Mouse (Mus musculus): ENCODE measurements at regions not wholly inside any gene's neighbourhood (a gene's known extent, or its start where the extent isn't known, plus 50 kb on each side); places are given as distances from the start of the nearest gene placed in this dataset.

DNA sequence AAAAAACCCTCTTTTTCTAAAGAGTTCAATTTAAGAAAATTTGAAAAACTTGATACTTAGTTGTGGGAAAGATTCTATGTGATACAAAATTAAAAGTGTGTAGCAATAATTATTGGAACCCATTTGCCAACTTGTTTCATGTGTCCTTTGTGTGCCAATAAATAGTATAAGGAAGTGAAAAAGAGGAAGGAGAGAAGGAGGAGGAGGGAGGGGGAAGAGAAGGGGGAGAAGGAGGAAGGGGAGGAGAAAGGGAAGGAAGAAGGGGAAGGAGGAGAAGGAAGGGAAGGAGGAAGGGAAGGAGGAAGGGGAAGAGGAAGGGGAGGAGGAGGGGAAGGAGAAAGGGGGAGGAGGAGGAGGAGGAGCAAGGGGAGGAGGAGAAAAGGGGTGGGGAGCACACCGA lies 125.0 kb downstream of the Nkx6-1 start:
- Histone ChIP-seq H3K36me3 (ENCODE audit: control insufficient read depth, insufficient read depth, low read length) (no peaks in the 10 kb centered on the region), H3K4me1 (replicated peaks; ENCODE audit: control insufficient read depth, insufficient read depth, low read length) (0 out of 2 replicates have a peak, but pooled peaks cover 3% of the 10 kb centered on the region), H3K4me2 (ENCODE audit: low read depth, low read length) (no peak overlapping the region), H3K4me3 (ENCODE audit: low read length) (no peak overlapping the region), H3K9me3 (ENCODE audit: control insufficient read depth, low read length) (no peaks in the 10 kb centered on the region), H3K27me3 (ENCODE audit: control insufficient read depth, insufficient read depth, low read depth, low read length) (peaks cover 29% of the 10 kb centered on the region), H3K9ac (ENCODE audit: low read length) (no peak overlapping the region), H3K27ac (ENCODE audit: low read length) (no peak overlapping the region)
- WGBS, result 37% methylated on average over 1 of the region's 1 CpGs
- ATAC-seq (ENCODE audit: low read depth), result no peak

DNA sequence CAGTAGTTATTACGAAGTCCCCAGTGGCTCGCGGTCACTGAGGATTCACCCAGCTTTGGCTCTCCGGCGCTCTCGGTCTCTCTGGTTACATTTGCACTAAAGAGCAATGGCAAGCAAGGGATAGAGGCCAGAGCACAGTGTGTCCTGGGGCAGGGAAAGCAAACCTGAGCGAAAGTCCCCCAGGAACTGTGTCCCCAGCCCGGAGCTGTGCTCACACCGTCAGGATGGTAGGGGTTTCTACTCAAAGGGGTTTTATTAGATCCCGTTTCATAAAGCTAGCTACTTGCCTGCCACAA lies 125.6 kb downstream of the Nkx6-1 start:
- no peak for ATAC-seq (ENCODE audit: low read depth)
- H3K4me3 ChIP-seq (ENCODE audit: low read length), result no peak overlapping the region
- peaks cover 29% of the 10 kb centered on the region for H3K27me3 ChIP-seq (ENCODE audit: control insufficient read depth, insufficient read depth, low read depth, low read length)
- H3K36me3 ChIP-seq (ENCODE audit: control insufficient read depth, insufficient read depth, low read length), result no peaks in the 10 kb centered on the region
- no peak overlapping the region for H3K9ac ChIP-seq (ENCODE audit: low read length)
- H3K4me2 ChIP-seq (ENCODE audit: low read depth, low read length), result 0 out of 2 replicates have a peak overlapping the region, but pooled peaks have one; percentile 17
- 0 out of 2 replicates have a peak, but pooled peaks cover 3% of the 10 kb centered on the region for H3K4me1 ChIP-seq (replicated peaks; ENCODE audit: control insufficient read depth, insufficient read depth, low read length)
- 15% methylated on average over 10 of the region's 10 CpGs for WGBS
- no peak overlapping the region for H3K27ac ChIP-seq (ENCODE audit: low read length)
- no peaks in the 10 kb centered on the region for H3K9me3 ChIP-seq (ENCODE audit: control insufficient read depth, low read length)

DNA sequence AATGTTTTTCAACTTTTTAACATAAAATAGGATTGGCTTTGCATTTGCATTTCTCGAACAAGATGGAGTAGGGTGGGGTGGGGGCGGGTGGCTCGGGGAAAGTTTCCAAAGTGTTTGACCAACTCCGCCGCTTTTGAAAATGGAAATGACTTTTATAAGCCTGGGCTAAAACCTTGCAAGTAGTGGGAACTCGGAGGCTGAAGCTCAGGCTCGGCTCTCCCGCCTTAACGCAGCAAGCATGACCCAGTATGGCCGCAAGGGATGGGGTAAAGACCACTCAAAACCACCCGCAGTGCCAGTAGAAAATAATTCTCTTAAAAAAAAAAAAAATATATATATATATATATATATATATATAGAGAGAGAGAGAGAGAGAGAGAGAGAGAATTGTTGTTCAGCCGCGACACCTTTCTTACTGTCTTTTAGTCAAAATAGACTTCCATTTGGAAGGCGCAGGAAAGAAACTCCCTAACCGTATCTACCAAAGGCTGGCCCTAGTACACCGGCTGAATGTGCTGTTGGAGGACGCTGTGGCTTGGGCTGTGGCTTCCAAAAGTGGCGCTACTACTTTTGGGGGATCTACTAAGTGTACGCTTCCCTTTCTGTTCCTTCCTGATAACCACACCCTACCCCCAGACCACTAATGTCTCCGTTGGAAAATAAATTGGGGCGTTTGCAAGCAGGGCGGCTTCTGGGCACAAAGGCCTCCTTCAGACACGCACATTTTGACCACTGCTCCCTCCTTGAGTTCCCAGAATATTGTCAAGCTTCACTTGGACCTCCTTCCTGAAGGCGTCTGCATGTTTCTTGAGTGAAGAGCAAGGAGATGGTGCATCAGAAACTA lies 126.2 kb downstream of the Nkx6-1 start:
- Histone ChIP-seq H3K36me3 (ENCODE audit: control insufficient read depth, insufficient read depth, low read length) (no peaks in the 10 kb centered on the region), H3K27me3 (ENCODE audit: control insufficient read depth, insufficient read depth, low read depth, low read length) (peaks cover 29% of the 10 kb centered on the region), H3K9me3 (ENCODE audit: control insufficient read depth, low read length) (no peaks in the 10 kb centered on the region)

DNA sequence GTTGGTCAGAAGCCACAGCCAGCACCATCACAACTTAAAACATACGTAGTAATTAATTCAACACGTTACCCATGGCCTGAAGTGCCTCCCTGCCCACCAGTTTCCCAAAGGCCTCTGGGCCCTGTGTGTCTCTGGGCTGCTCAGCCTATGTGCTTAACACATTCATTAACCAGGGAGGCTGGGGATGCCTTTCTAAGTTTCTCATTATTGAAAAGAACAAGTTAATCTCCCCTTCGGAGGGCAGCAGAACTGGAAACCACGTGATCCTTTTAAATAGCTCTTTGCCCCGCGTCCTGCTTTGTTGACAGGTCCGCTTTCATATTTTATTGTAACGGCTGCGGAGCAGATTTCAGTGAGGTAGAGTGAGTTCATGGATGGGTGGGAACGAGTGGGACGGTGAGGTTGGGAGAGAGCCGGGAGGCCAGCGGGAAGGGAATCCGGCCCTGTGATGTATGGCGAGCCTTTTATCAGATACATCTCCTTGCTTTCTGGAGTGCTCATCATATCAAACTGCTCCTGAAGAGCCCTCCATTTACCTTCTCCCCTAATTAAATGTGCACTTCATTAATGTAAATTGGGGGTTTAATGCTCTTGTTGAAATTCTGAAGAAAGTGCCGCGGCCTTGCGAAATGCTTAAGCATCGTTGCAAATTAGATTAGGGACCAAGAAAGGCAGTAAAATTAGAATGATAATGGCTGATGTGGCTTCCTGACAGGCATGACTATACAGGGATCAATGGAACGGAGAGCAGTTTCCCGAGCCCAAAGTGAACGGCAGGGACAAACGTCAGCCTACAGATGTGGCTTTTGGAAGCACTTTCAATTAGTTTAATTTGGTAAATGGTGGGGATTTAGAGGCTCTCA lies 127.0 kb downstream of the Nkx6-1 start:
- peaks cover 29% of the 10 kb centered on the region for H3K27me3 ChIP-seq (ENCODE audit: control insufficient read depth, insufficient read depth, low read depth, low read length)
- no peak overlapping the region for H3K9ac ChIP-seq (ENCODE audit: low read length)
- peak overlapping the region; percentile 39 for H3K4me2 ChIP-seq (ENCODE audit: low read depth, low read length)
- no peak for ATAC-seq (ENCODE audit: low read depth)
- H3K9me3 ChIP-seq (ENCODE audit: control insufficient read depth, low read length), result no peaks in the 10 kb centered on the region
- no peaks in the 10 kb centered on the region for H3K36me3 ChIP-seq (ENCODE audit: control insufficient read depth, insufficient read depth, low read length)
- 0 out of 2 replicates have a peak, but pooled peaks cover 3% of the 10 kb centered on the region for H3K4me1 ChIP-seq (replicated peaks; ENCODE audit: control insufficient read depth, insufficient read depth, low read length)
- no peak overlapping the region for H3K27ac ChIP-seq (ENCODE audit: low read length)
- peak overlapping the region; percentile 17 for H3K4me3 ChIP-seq (ENCODE audit: low read length)
- 10% methylated on average over 23 of the region's 23 CpGs for WGBS

More for the DNA sequence above, 126.2 kb downstream of the Nkx6-1 start:
- ATAC-seq (ENCODE audit: low read depth), result no peak
- 0 out of 2 replicates have a peak, but pooled peaks cover 3% of the 10 kb centered on the region for H3K4me1 ChIP-seq (replicated peaks; ENCODE audit: control insufficient read depth, insufficient read depth, low read length)
- no peak overlapping the region for H3K9ac ChIP-seq (ENCODE audit: low read length)
- 7% methylated on average over 24 of the region's 24 CpGs for WGBS
- H3K4me2 ChIP-seq (ENCODE audit: low read depth, low read length), result peak overlapping the region; percentile 39
- H3K4me3 ChIP-seq (ENCODE audit: low read length), result peak overlapping the region; percentile 17
- no peak overlapping the region for H3K27ac ChIP-seq (ENCODE audit: low read length)

DNA sequence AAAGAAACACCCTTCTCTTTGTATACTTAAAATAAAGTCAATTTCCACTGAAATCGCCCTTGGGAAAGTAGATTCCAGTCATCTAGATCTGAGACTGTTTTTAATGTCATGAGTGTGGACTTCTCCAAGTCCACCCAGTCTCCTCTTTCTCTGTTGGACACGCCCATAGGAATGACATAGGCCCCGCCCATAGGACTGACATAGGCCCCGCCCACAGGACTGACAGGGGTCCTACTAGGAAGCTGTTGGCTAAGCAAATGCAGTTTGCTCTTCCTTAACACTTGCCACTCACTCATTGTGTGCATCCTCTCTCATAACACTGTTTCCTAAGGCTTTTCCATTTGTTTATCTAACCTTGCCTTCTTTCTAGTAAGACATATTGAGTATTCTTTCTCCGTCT lies 129.3 kb downstream of the Nkx6-1 start:
- Histone ChIP-seq H3K4me2 (ENCODE audit: low read depth, low read length) (no peak overlapping the region), H3K4me3 (ENCODE audit: low read length) (no peak overlapping the region), H3K27me3 (ENCODE audit: control insufficient read depth, insufficient read depth, low read depth, low read length) (peaks cover 22% of the 10 kb centered on the region), H3K9ac (ENCODE audit: low read length) (no peak overlapping the region), H3K9me3 (ENCODE audit: control insufficient read depth, low read length) (no peaks in the 10 kb centered on the region), H3K36me3 (ENCODE audit: control insufficient read depth, insufficient read depth, low read length) (no peaks in the 10 kb centered on the region), H3K4me1 (replicated peaks; ENCODE audit: control insufficient read depth, insufficient read depth, low read length) (0 out of 2 replicates have a peak, but pooled peaks cover 3% of the 10 kb centered on the region), H3K27ac (ENCODE audit: low read length) (no peak overlapping the region)
- 53% methylated on average over 5 of the region's 5 CpGs for WGBS
- no peak for ATAC-seq (ENCODE audit: low read depth)

DNA sequence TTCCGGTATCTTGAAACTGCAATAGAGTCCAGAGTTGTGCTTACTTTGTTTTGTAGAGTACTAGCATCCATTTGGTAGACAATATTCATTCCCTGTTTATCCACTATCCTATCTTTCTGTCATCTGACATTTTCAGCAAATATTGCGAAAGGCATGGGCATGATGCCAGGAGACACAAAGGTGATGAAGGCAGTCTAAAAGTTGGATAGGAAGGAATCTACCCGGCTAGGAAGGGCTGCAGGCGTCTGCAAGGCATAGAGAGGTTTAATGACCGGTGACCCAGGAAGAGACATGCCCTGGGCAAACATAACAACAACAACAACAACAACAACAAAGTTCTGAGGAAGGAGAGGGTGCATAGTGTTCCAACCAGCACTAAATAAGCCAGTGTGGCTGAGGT lies 139.4 kb downstream of the Nkx6-1 start:
- peaks cover 4% of the 10 kb centered on the region; the same call in 1 of the 2 replicates for H3K27me3 ChIP-seq (ENCODE audit: control insufficient read depth, insufficient read depth, low read depth, low read length)
- no peak overlapping the region for H3K27ac ChIP-seq (ENCODE audit: low read length)
- no peaks in the 10 kb centered on the region for H3K4me1 ChIP-seq (replicated peaks; ENCODE audit: control insufficient read depth, insufficient read depth, low read length)
- no peaks in the 10 kb centered on the region for H3K9me3 ChIP-seq (ENCODE audit: control insufficient read depth, low read length)
- no peak overlapping the region for H3K9ac ChIP-seq (ENCODE audit: low read length)
- H3K36me3 ChIP-seq (ENCODE audit: control insufficient read depth, insufficient read depth, low read length), result no peaks in the 10 kb centered on the region
- H3K4me2 ChIP-seq (ENCODE audit: low read depth, low read length), result no peak overlapping the region
- no peak for ATAC-seq (ENCODE audit: low read depth)
- 53% methylated on average over 5 of the region's 5 CpGs for WGBS
- no peak overlapping the region for H3K4me3 ChIP-seq (ENCODE audit: low read length)

DNA sequence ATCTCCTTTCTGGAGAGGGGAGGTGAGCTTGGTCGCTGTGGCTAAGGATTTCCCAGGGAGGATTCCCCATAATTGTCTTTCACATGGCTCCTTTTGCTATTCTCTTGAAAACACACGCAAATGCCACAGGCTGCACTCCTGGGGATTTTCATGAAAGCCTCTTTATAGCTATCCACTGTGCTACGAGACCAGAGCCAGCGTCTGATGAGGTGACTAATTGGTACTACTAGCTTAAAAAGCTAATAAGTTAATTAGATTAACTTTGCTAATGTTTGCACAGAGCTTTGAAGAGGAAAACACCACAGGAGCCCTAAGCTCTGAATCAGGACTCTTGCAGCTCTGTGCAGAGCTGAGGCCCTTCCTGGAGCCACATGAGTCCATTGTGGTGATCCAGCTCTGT lies 140.1 kb downstream of the Nkx6-1 start:
- Histone ChIP-seq H3K4me3 (ENCODE audit: low read length) (no peak overlapping the region), H3K9ac (ENCODE audit: low read length) (no peak overlapping the region), H3K27ac (ENCODE audit: low read length) (no peak overlapping the region), H3K36me3 (ENCODE audit: control insufficient read depth, insufficient read depth, low read length) (no peaks in the 10 kb centered on the region), H3K9me3 (ENCODE audit: control insufficient read depth, low read length) (no peaks in the 10 kb centered on the region), H3K4me1 (replicated peaks; ENCODE audit: control insufficient read depth, insufficient read depth, low read length) (no peaks in the 10 kb centered on the region), H3K27me3 (ENCODE audit: control insufficient read depth, insufficient read depth, low read depth, low read length) (peaks cover 4% of the 10 kb centered on the region; the same call in 1 of the 2 replicates), H3K4me2 (ENCODE audit: low read depth, low read length) (no peak overlapping the region)
- WGBS, result 45% methylated on average over 4 of the region's 4 CpGs
- ATAC-seq (ENCODE audit: low read depth), result no peak

DNA sequence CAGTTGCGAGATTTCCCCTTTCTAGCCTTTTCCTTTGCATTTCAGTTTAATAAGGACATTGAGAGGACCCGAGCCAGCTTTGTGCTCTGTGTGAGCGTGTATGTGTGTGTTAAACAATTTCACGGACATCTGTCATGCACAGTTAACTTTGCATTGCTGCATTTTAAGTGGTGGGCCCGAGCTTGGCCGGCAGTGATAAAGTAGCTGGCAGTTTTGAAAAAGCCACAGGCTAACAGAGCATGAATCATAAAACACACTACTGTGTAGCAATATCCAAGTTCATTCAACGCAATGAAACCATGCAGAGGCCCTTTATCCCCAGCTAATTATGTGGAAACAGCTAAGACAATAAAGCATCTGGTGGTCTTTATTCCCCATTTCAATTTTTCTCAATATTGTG lies 140.9 kb downstream of the Nkx6-1 start:
- peak; percentile 38 for ATAC-seq (ENCODE audit: low read depth)
- WGBS, result 29% methylated on average over 7 of the region's 7 CpGs
- H3K4me2 ChIP-seq (ENCODE audit: low read depth, low read length), result no peak overlapping the region

DNA sequence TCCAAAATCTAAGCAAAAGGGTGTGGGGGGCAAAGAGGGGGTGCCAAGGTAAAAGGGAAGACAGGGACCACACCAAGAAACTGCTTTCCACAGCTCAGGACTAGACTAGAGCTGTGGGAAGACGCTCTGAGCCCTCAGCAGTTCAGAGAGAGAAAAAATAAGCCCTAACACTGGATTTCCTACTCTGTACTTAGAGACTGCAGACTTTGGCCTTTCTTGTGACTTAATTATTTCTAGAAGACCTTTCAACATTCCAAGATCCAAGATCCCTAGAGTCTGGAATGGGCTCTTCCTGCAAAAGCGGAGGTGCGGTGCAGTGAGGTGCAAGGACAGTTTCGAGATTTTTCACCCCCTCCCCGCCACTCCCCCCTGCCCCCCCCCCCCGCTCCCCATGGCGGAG lies 141.3 kb downstream of the Nkx6-1 start:
- Histone ChIP-seq H3K9ac (ENCODE audit: low read length) (no peak overlapping the region), H3K9me3 (ENCODE audit: control insufficient read depth, low read length) (no peaks in the 10 kb centered on the region), H3K4me1 (replicated peaks; ENCODE audit: control insufficient read depth, insufficient read depth, low read length) (no peaks in the 10 kb centered on the region), H3K36me3 (ENCODE audit: control insufficient read depth, insufficient read depth, low read length) (no peaks in the 10 kb centered on the region), H3K27me3 (ENCODE audit: control insufficient read depth, insufficient read depth, low read depth, low read length) (peaks cover 4% of the 10 kb centered on the region; the same call in 1 of the 2 replicates), H3K4me2 (ENCODE audit: low read depth, low read length) (no peak overlapping the region), H3K27ac (ENCODE audit: low read length) (no peak overlapping the region), H3K4me3 (ENCODE audit: low read length) (no peak overlapping the region)
- no peak for ATAC-seq (ENCODE audit: low read depth)
- WGBS, result 39% methylated on average over 6 of the region's 7 CpGs

More for the DNA sequence above, 140.9 kb downstream of the Nkx6-1 start:
- H3K4me1 ChIP-seq (replicated peaks; ENCODE audit: control insufficient read depth, insufficient read depth, low read length), result no peaks in the 10 kb centered on the region
- H3K9ac ChIP-seq (ENCODE audit: low read length), result no peak overlapping the region
- H3K36me3 ChIP-seq (ENCODE audit: control insufficient read depth, insufficient read depth, low read length), result no peaks in the 10 kb centered on the region
- H3K27me3 ChIP-seq (ENCODE audit: control insufficient read depth, insufficient read depth, low read depth, low read length), result peaks cover 4% of the 10 kb centered on the region; the same call in 1 of the 2 replicates
- H3K27ac ChIP-seq (ENCODE audit: low read length), result no peak overlapping the region
- H3K4me3 ChIP-seq (ENCODE audit: low read length), result no peak overlapping the region
- no peaks in the 10 kb centered on the region for H3K9me3 ChIP-seq (ENCODE audit: control insufficient read depth, low read length)
